Mouse (Mus musculus): ENCODE results near the gene Schip1.

Schip1 gene

GRCm38 (mm10) chr3:68385544-68385943 lies 320.9 kb downstream of the Schip1 start:
- DNase-seq (ENCODE audit: low spot score in 2 of 2): no peak

GRCm38 (mm10) chr3:68388023-68388422 lies 323.4 kb downstream of the Schip1 start:
- DNase-seq (ENCODE audit: low spot score in 2 of 2): no peak

DNA sequence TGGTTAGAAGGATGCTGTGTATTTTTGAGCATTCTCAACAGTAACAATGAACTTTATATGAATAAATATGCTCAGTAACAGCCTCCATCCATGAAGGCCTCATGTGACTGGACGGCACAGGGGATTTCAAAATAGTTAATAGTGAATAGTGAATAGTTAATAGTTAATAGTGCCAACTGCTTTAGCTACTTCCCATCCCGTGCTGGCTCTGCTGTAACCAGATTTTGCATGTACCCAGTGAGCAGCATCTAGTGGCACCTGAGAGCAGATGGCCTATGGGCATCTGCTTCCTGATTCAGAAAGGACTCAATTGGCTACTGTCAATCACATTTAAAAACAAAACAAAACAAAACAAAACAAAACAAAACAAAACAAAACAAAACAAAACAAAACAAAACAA lies 329.0 kb downstream of the Schip1 start:
- DNase-seq (ENCODE audit: low spot score in 2 of 2): no peak

- no peak for DNase-seq (ENCODE audit: low spot score in 2 of 2)
Observed at GRCm38 (mm10) chr3:68398691-68399090, 334.1 kb downstream of the Schip1 start.

DNA sequence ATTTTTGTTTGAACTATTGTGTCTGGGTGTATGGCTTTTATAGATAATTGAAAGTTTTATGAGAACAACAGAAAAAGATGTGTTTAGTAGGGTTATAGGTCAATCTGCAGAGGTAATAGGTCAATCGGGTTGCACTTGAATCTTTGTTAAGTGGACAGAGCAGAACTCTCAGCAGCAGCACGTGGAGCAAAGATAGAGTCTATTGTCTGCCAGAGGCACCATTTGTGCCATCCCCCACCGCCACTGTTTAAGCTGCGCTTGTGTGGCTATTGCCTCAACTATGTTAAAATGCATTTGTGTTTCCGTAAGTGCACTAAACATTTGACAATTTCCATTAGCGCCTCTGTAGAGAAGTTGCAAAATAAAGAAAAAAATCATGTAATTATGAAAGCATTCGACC lies 335.5 kb downstream of the Schip1 start:
- DNase-seq (ENCODE audit: low spot score in 2 of 2): no peak

DNA sequence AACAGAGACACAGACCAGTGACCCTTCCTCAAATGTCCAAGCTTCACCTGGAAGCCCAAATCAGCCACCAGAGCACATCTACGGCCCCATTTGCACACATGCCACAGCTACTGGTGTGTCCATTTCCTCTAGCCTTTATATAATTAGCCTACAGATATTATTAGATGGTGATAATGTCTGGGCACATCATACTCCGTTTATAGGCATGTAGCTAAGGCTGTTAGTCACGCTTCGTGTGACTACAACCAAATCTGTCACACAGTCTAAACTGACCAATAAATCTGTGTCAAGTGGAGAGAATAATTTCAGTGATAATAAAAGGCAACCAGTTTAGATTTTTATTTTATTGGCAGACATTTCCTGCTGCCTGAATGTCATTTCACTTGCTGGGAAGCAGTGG lies 338.7 kb downstream of the Schip1 start:
- no peak for DNase-seq (ENCODE audit: low spot score in 2 of 2)

DNA sequence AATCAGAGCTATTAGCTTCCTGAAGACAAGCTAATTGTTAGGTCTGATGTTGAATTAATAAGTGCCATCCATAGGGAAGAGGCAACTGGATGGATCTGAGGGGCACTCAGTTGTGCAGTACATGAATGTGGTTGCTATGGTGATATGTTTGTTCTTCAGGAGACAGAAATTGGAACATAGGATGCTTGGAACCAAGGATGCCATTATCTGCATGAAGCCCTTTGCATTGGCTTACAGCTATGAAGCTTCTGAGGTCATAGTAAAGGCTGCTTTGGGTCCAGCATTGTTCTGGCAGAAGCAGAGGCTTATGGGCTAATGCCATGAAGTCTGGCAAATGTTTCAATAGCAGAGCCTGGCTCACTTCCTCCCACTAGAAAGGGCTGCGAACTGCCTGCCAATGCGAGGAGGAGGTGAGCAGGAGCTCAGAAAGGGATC lies 339.2 kb downstream of the Schip1 start:
- DNase-seq (ENCODE audit: low spot score in 2 of 2): no peak

GRCm38 (mm10) chr3:68405724-68406123 lies 341.1 kb downstream of the Schip1 start:
- DNase-seq (ENCODE audit: low spot score in 2 of 2): no peak

DNA sequence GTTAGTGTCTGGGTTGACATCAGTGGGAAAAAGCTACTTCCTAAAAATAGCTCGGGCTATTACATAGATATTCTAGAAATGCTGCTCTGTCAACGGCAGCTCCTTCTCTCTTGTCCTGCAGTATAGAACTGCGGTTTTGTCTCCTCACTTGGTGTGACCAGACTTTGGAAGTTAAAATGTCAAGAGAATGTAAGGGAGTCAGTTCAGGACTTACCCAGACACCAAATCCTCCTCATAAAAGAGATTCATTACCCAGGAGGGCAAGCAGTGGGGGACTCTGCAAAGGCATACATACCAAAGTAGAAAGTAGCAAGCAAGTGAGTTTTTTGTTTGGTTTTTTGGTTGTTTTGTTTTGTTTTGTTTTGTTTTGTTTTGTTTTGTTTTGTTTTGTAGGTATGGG lies 347.7 kb downstream of the Schip1 start:
- DNase-seq (ENCODE audit: low spot score in 2 of 2): no peak

DNA sequence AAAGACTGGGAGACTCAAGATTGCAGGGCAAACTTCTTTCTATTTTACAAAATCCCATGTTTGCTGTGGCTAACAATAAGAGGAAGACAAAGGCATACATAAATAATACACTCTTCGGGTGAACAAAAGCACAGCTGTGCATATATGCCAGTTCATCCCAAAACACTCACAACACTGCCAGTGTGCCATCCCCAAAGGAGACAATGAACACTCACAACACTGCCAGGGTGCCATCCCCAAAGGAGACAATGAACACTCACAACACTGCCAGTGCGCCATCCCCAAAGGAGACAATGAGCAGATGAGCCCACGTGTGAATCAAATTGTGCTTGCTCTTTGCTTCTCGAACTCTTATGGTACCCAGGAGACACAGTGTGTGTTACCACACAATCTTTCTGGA lies 355.2 kb downstream of the Schip1 start:
- no peak for DNase-seq (ENCODE audit: low spot score in 2 of 2)

GRCm38 (mm10) chr3:68420927-68421326 lies 356.3 kb downstream of the Schip1 start:
- no peak for DNase-seq (ENCODE audit: low spot score in 2 of 2)

GRCm38 (mm10) chr3:68421849-68422248 lies 357.2 kb downstream of the Schip1 start:
- no peak for DNase-seq (ENCODE audit: low spot score in 2 of 2)

GRCm38 (mm10) chr3:68428081-68428480 lies 363.5 kb downstream of the Schip1 start:
- DNase-seq (ENCODE audit: low spot score in 2 of 2): no peak

DNA sequence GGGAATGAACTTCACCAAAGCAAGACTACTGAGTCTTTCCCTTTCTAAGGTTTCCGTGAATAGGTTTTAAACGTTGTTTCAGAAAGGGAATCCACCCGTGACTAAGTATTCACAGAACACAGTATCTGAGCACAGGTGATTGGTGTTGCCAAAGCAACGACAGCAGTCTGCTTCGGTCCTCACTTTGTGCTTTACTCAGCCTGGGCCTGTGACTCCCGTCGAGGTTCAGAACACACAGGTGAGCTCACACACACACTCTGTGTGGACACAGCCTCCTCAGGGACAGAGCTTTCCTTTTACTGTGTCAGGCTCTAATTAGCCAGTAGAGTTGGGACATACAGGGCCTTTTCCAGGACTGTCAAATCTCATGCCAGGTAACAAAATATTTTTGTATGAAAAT lies 369.8 kb downstream of the Schip1 start:
- no peak for DNase-seq (ENCODE audit: low spot score in 2 of 2)

DNA sequence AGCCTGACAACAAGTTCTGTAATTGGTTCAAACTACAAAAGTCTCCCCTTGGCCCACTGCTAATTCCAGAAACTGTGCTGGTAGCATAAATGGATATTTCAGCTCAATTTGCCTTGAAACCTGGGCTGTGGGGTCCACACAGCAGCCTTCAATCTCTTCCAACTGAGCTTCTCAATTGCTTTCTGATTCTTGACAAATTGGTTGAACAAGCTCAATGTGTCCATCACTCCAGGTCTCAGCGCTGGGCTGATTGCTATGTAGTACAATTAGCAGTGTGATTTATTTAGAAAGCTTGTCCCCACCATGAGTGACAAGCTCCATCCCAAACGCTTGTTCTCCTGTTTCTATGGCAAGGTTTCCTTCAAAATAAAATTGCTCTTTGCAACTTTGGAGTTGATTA lies 370.3 kb downstream of the Schip1 start:
- DNase-seq (ENCODE audit: low spot score in 2 of 2): no peak

DNA sequence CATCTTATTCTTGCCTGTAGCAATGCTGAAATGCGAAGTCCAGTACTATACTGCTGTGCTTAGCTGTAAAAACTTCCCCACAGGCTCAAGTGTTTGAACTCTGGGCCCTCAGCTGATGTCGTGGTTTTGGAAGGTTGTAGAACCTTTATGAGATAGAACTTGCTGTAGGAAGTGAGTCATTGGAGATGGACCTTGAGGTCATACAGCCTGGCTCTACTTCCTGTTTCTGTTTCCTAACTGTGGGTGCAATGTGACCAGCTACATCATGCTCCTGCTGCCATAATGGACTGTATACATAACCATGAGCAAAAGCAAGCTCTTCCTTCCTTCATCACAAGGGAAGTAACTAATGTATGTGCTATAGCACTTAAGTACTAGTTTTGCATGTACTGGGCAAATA lies 383.9 kb downstream of the Schip1 start:
- DNase-seq (ENCODE audit: low spot score in 2 of 2): no peak

GRCm38 (mm10) chr3:68451634-68452033 lies 387.0 kb downstream of the Schip1 start:
- no peak for DNase-seq (ENCODE audit: low spot score in 2 of 2)

DNA sequence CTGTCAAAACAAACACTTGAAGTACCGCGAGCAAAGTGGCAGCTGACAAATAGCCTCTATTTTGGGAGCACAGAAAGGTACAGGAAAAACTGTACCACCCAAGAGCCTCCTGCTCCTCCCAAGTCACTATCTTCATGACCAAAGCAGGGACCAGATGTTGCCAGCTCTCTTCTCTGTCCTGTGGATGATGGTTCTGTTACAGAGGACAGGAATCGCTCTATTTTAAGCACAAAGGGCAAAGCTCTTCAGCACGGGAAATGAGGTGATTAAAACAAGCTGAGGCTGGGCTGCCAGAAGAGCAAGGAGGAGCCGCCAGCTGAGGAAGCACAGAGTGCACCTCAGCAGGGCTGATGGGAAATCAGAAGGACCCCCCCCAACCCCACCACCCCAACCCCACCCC lies 388.7 kb downstream of the Schip1 start:
- no peak for DNase-seq (ENCODE audit: low spot score in 2 of 2)

DNA sequence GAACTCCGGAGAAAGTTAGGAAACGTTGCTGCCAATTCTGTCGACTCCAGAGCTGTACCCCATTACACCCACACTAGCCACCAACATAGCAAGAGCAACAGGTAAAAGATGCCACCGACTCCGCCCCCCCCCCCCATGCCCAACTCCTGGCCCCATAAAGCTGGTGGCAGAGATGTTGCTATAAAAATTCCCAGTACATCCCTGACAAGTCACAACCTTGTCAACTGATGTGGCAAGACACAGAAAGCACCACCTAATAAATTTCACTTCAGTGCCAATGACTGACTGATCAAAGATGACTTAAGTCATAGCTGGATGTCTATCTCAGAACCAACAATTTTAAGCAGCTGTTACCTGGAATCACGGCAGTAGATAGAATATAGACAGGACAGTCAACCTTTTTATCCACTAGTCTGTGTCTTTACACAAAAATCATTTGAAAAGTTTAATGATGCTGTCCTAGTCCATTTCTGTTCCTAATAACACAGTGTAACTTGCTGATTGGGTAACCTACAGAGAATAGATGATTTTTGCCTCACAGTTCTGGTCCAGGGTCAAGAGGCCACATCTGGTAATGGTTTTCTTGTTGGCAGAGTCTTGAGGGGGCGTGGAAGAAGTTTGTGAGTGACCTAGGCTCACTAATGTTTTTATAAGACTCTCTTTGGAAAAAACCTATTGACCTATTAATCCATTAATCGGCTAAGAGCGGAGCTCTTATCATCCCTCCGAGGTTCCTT lies 389.3 kb downstream of the Schip1 start:
- no peak for DNase-seq (ENCODE audit: low spot score in 2 of 2)

DNA sequence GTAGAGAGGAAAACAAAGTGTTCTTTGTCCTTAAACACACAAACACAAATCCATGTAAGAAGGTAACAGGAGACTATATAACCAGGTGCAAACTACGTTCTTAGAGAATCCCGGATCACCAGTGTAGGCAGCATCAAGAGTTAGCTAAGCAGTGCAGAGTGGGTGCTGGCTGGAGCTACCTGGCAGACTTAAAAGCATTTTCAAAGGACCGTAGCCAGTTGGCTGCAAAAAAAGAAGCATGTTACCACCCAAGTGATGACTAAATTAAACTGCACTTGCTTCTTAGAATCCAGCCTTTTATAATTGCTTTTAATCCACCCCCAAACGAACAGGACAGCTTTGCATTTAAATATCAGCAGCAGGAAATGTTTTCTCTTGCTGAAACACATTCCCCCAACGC lies 402.0 kb downstream of the Schip1 start:
- no peak for DNase-seq (ENCODE audit: low spot score in 2 of 2)

DNA sequence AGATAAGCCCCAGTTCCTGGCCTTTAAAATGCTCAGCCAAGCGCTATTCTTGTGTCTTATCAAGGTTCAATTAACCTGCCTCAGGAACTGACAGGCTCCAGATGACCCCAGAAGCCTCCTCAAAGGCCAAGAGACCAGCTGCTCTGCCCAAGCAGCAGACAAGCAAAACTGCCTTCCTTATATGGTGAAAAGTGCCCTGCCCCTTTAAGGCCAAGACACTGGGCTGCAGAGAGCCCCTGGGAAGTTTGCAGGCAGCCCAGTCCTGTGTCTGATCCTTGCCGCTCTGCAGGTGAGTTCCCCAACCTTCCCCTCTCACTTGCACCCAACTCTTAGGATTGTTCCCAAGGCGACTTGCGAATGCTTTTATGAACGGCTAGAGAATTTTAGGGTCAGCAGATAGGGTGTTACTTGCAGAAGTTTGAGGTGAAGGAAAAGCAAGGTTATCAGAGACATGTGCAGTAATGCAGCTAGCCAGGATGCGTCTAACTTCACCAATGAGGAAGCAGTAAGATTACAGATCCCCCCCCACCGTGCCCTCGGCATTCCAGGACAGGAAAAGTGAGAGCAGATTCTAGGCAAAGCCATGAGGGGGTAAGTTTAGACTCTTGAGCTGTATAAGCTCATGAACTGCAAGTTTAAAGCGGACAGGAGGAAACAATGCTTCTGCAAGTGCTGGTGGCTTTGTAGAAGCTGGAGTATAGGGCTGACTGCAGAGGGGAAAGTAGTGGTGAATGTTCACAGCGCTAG lies 403.5 kb downstream of the Schip1 start:
- DNase-seq (ENCODE audit: low spot score in 2 of 2): no peak

DNA sequence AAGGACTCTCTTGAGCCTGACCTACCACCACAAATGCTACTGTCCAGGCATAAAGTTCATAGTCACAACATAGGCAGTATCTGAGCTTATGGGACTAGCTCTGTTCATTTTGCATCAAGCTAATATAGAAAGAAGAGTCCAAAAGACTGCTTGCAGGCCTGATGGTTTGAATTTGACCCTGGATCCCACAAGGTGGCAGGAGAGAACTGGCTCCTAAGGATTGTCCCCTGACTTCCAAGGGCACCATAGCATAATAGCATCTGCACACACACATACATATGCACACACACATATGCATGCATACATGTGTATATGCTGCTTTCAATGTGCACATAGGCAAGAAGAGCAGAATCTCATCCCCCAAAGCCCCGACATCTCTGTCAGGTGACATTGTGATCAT lies 405.0 kb downstream of the Schip1 start:
- no peak for DNase-seq (ENCODE audit: low spot score in 2 of 2)

DNA sequence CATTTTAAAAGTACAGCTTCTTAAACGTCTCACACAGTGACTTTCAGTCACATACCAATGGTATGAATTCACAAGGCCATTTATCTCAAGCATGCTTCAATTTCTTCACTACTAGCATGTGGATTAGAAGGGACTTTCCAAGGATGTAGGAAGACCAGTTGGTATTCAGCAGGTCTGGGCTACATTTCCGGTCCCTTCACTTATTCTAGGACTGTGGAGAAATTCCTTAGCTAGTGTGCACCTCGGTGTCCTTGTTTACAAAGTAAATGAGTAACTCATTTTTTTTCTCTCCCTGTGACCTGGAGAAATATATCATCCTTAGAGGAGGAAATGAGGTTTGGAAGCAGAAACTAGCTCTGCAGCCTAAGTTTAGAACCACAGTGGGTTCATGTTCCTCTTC lies 405.5 kb downstream of the Schip1 start:
- no peak for DNase-seq (ENCODE audit: low spot score in 2 of 2)

Measured in thymus, postnatal 10 days (tissue).